Mouse (Mus musculus): ENCODE measurements around the gene Pcdh9.

GRCm38 (mm10) chr14:93415496-93415895, 475.0 kb downstream of the Pcdh9 start:
- TF ChIP-seq CTCF (IDR thresholded peaks at IDR 0.05; ENCODE audit: borderline replicate concordance, insufficient read depth, low read depth, low read length), result no peak
- TF ChIP-seq POLR2A (IDR thresholded peaks at IDR 0.05; ENCODE audit: borderline replicate concordance, insufficient read depth, low read length), result no peak

Measured in cerebellum, adult 2 months (tissue).